ENCODE assay signal across 11 mouse cellular contexts in the genomic region with DNA sequence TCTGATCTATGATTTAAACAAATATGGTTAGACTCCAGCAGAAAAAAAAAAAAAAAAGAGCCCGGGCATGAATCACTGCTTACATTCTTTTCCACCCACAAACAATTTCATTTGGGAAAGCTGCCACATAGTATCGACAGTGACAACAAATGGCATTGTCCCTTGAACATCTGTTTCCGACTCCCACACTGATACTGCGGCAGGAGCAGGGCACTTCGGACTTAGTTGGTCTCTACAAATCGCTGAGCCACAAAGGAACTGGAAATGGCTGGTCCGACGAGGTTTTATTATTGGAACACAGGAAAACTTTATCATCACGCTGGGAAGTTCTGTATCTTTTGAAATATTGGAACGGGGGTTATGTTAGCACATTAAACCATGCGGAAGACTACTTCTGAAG. TPM values are rescaled to one million over a fixed set of nuclear protein-coding genes. Genes with fewer than 3 reads are reported as not detected.
DNase-seq lines count a peak whose midpoint lies in the region; ATAC-seq lines count a peak whose summit lies in the region.
"Had no signal": no experiment of that assay in that cellular context is flagged by ENCODE, and none has a peak within 500 bp of the region (broad histone marks: within the 10 kb centered on the region; RNA-seq: fewer than 3 reads in every experiment).

No protein-coding gene starts in this region.

- H3K4me2 ChIP-seq in heart, embryonic 12.5 days: no peak overlapping the region
- H3K4me2 ChIP-seq in forebrain, embryonic 11.5 days (ENCODE audit: low read depth, low read length, severe bottlenecking): no peak overlapping the region
- H3K4me2 ChIP-seq in hindbrain, embryonic 14.5 days (replicated peaks): no peak overlapping the region
- H3K4me2 ChIP-seq in forebrain, embryonic 12.5 days: no peak overlapping the region

- H3K9me3 ChIP-seq in heart, embryonic 10.5 days: no peaks in the 10 kb centered on the region
- no peaks in the 10 kb centered on the region for H3K9me3 ChIP-seq in heart, embryonic 12.5 days (replicated peaks)
- H3K9me3 ChIP-seq in forebrain, embryonic 11.5 days (ENCODE audit: control insufficient read depth, low read length): no peaks in the 10 kb centered on the region
- no peaks in the 10 kb centered on the region for H3K9me3 ChIP-seq in hindbrain, embryonic 14.5 days (ENCODE audit: control insufficient read depth, low read length)
- no peaks in the 10 kb centered on the region for H3K9me3 ChIP-seq in forebrain, embryonic 12.5 days

- H3K27ac ChIP-seq in heart, embryonic 10.5 days: no peak overlapping the region
- no peak overlapping the region for H3K27ac ChIP-seq in heart, embryonic 12.5 days (ENCODE audit: poor library complexity, severe bottlenecking)
- no peak overlapping the region for H3K27ac ChIP-seq in forebrain, embryonic 11.5 days (ENCODE audit: low read depth, low read length)
- H3K27ac ChIP-seq in hindbrain, embryonic 14.5 days: no peak overlapping the region
- H3K27ac ChIP-seq in forebrain, embryonic 12.5 days: no peak overlapping the region

- 58% methylated on average over 11 of the region's 11 CpGs for WGBS in heart, embryonic 10.5 days
- WGBS in heart, embryonic 12.5 days: 48% methylated on average over 11 of the region's 11 CpGs
- 72% methylated on average over 11 of the region's 11 CpGs for WGBS in forebrain, embryonic 11.5 days
- WGBS in hindbrain, embryonic 14.5 days: 55% methylated on average over 11 of the region's 11 CpGs
- 74% methylated on average over 11 of the region's 11 CpGs for WGBS in forebrain, embryonic 12.5 days

- H3K4me1 ChIP-seq in heart, embryonic 10.5 days: peaks cover 5% of the 10 kb centered on the region; the same call in 1 of the 2 replicates
- 0 out of 2 replicates have a peak, but pooled peaks cover 16% of the 10 kb centered on the region for H3K4me1 ChIP-seq in heart, embryonic 12.5 days (replicated peaks)
- H3K4me1 ChIP-seq in forebrain, embryonic 11.5 days (replicated peaks; ENCODE audit: control insufficient read depth, insufficient read depth, low read length): no peaks in the 10 kb centered on the region
- no peaks in the 10 kb centered on the region for H3K4me1 ChIP-seq in hindbrain, embryonic 14.5 days (replicated peaks; ENCODE audit: control insufficient read depth, insufficient read depth, low read length)
- H3K4me1 ChIP-seq in forebrain, embryonic 12.5 days: no peaks in the 10 kb centered on the region

- no peak overlapping the region for H3K9ac ChIP-seq in heart, embryonic 12.5 days
- no peak overlapping the region for H3K9ac ChIP-seq in forebrain, embryonic 11.5 days (ENCODE audit: low read length)
- H3K9ac ChIP-seq in hindbrain, embryonic 14.5 days: no peak overlapping the region
- no peak overlapping the region for H3K9ac ChIP-seq in forebrain, embryonic 12.5 days

- no peak overlapping the region for H3K4me3 ChIP-seq in heart, embryonic 10.5 days
- no peak overlapping the region for H3K4me3 ChIP-seq in heart, embryonic 12.5 days
- H3K4me3 ChIP-seq in forebrain, embryonic 11.5 days (ENCODE audit: low read depth, low read length): no peak overlapping the region
- H3K4me3 ChIP-seq in hindbrain, embryonic 14.5 days (replicated peaks; ENCODE audit: low read length): no peak overlapping the region
- H3K4me3 ChIP-seq in forebrain, embryonic 12.5 days (replicated peaks): no peak overlapping the region

- 0 out of 2 replicates have a peak, but pooled peaks have one; percentile 48 for ATAC-seq in heart, embryonic 12.5 days (ENCODE audit: insufficient number of reproducible peaks, low FRiP score)
- no peak for ATAC-seq in forebrain, embryonic 11.5 days (replicated peaks; ENCODE audit: low FRiP score)
- ATAC-seq in hindbrain, embryonic 14.5 days (ENCODE audit: low FRiP score): no peak
- ATAC-seq in forebrain, embryonic 12.5 days (ENCODE audit: low FRiP score): no peak

- H3K27me3 ChIP-seq in heart, embryonic 10.5 days (ENCODE audit: insufficient read depth, poor library complexity, severe bottlenecking): no peaks in the 10 kb centered on the region
- no peaks in the 10 kb centered on the region for H3K27me3 ChIP-seq in heart, embryonic 12.5 days (replicated peaks)
- H3K27me3 ChIP-seq in forebrain, embryonic 11.5 days (ENCODE audit: control insufficient read depth, insufficient read depth, low read length): peaks cover 10% of the 10 kb centered on the region
- no peaks in the 10 kb centered on the region for H3K27me3 ChIP-seq in hindbrain, embryonic 14.5 days (ENCODE audit: control insufficient read depth, insufficient read depth, low read length)
- H3K27me3 ChIP-seq in forebrain, embryonic 12.5 days: peaks cover 33% of the 10 kb centered on the region

- H3K36me3 ChIP-seq in heart, embryonic 10.5 days: no peaks in the 10 kb centered on the region
- H3K36me3 ChIP-seq in heart, embryonic 12.5 days: no peaks in the 10 kb centered on the region
- no peaks in the 10 kb centered on the region for H3K36me3 ChIP-seq in forebrain, embryonic 11.5 days (ENCODE audit: control insufficient read depth, insufficient read depth, low read length)
- H3K36me3 ChIP-seq in hindbrain, embryonic 14.5 days (replicated peaks; ENCODE audit: control insufficient read depth, insufficient read depth): no peaks in the 10 kb centered on the region
- no peaks in the 10 kb centered on the region for H3K36me3 ChIP-seq in forebrain, embryonic 12.5 days (replicated peaks)

- DNase-seq in heart, adult 18-20 months: peak; percentile 30 to 55
- DNase-seq in heart, embryonic 10.5 days (ENCODE audit: low spot score): no peak
- peak; percentile 14 for DNase-seq in NIH3T3 (ENCODE audit: low read depth)
- DNase-seq in layer of hippocampus, postnatal 36 days: peak; percentile 10 to 46
- DNase-seq in forebrain, embryonic 11.5 days (ENCODE audit: low spot score): no peak
- DNase-seq in hindbrain, embryonic 14.5 days (ENCODE audit: low spot score): no peak
- DNase-seq: cerebellum, adult 2 months had no signal

RNA-seq across cellular contexts. Expression of a gene that starts 44.8 kb away (rescaled TPM):
- total RNA-seq in heart, adult 18-20 months (2021): under 1 TPM; 0.07 to 0.46 TPM
- polyA plus RNA-seq in heart, embryonic 10.5 days (2016; fragmentation: Nextera tagmentation; extraction: Ambion mirVana): 0.12 and 1.6 TPM in 2 replicates
- polyA plus RNA-seq in heart, embryonic 12.5 days (2016; fragmentation: Nextera tagmentation; extraction: Ambion mirVana): 0.04 and 0.12 TPM in 2 replicates
- not detected for total RNA-seq in layer of hippocampus, postnatal 36 days (2021)
- polyA plus RNA-seq in forebrain, embryonic 11.5 days (2014; fragmentation: Nextera tagmentation; extraction: Ambion mirVana): 0.08 and 0.33 TPM in 2 replicates
- polyA plus RNA-seq in hindbrain, embryonic 14.5 days (2014; fragmentation: Nextera tagmentation; extraction: Ambion mirVana): 1.0 and 1.3 TPM in 2 replicates
- polyA plus RNA-seq in forebrain, embryonic 12.5 days (2016; fragmentation: Nextera tagmentation; extraction: Ambion mirVana): 0.64 and 0.77 TPM in 2 replicates
- total RNA-seq: layer of hippocampus, postnatal 25 days; neutrophil, adult 5-6 weeks had no signal

Comparison
In these comparisons a context has a peak if more than half of its experiments do, and no peak if none do; other contexts are left out.
1. DNase-seq: peak in heart, adult 18-20 months (2 of 2), NIH3T3 (single experiment) and layer of hippocampus, postnatal 36 days (2 of 2); none in heart, embryonic 10.5 days (single experiment), forebrain, embryonic 11.5 days (single experiment) and hindbrain, embryonic 14.5 days (single experiment).